Mouse (Mus musculus) kidney, adult 8-10 months (tissue): ENCODE measurements at regions not wholly inside any gene's neighbourhood (a gene's known extent, or its start where the extent isn't known, plus 50 kb on each side); places are given as distances from the start of the nearest gene placed in this dataset.

ENCODE experiments used
- DNase-seq, 2 experiments: peaks; one replicate each; pipeline ENCODE4 v3.0.0; 2022

DNA sequence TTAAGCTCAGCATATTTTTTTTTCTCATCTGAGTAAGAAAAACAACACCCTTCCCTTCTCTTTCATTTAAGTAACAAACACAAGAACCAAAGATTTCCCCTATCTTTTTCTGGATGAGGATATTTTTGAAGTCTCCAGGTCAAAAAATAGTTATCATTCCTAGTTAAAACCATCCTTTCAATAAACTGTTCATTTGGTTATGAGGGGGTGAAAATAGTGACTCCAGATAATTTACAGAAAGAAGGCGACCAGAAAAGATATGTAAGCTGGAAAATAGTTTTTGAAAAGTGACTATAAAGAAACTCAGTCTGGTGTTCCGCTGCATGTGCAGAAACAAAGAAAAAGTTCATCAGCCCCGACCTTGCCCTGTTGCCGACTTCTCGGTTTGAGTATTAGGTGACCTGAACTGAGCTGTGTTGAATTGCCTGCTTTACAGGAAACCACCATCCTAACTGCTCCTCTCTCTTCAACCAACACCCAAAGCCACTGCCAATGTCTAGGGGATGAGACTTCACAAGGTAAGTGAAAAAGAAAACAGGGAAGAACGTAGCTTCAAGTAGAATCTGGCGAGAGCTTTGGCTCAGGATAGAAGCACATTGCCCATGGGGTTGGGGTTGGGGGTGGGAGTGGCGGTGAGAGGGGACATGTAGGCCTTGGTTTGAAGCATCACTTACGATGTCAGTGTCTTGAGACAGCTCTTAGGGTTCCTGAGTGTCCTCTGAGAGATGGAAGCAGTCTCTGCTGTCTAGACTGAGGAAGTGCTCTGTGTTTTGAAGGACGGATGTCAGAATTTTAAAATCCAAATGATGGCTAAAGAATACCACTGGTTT lies 104.6 kb downstream of the Ube2e3 start:
- no peak for DNase-seq

DNA sequence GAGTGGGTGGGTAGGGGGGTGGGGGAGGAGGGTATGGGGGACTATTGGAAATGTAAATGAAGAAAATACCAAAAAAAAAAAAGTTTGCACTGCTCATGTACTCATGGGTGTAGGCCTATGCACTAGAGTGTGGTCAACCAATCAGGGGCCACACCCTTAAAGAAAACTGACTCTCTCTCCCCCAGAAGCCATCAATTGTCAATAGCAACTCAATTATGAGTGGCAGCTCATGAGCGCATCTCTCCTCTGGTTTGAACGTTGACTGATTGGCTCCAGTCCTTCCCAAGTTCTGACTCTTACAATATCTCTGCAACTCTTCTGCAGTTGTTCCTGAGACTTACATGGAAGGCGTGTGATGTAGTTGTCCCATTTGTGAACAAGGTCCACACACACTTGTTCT lies 105.9 kb downstream of the Ube2e3 start:
- no peak for DNase-seq

DNA sequence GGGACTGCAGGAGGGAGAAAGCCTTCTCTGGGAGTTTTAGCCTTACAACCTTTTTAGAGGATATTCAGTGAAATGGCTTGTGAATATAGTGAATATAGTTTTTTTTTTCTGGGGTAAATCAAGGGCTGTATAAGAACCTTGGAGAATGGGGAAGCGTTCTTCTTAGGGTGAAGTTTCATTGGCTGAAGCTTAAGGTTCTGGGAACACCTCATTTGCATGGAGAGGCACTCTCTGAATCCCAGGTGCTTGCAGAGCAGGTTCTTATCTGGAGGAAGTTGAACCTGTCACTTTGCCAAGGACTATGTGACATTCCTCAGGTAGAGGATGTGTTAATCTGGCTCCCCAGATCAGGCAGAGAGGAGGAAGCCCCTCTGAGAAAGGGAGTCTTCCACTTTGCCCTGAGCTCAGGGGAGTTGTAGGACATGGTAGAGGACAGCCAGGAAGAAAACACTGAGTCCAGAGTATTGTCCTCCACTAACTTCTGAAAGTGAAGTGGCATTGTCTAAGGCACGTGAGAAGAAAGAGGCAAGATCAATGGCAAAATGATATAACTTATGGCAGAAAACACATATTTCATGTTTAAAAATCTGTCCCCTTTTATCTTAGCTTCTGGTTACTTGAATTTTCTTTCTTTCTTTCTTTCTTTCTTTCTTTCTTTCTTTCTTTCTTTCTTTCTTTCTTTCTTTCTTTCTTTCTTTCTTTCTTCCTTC lies 106.9 kb downstream of the Ube2e3 start:
- no peak for DNase-seq

DNA sequence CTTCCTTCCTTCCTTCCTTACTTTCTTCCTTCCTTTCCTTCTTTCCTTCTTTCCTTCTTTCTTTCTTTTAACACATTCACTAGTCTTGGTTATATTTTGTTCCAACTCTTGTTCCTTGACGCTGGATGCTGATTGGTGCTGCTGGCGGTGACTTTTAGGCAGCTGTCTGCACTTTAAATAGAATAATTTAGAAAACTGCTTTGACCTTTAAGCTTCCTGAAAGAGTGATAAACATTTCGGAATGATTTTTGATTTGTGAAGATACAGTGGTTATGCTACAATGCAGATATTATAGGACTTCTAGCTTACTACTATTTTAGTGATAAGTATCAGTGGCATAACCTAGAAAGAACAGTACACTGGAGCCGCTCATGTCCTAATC lies 107.5 kb downstream of the Ube2e3 start:
- no peak for DNase-seq

DNA sequence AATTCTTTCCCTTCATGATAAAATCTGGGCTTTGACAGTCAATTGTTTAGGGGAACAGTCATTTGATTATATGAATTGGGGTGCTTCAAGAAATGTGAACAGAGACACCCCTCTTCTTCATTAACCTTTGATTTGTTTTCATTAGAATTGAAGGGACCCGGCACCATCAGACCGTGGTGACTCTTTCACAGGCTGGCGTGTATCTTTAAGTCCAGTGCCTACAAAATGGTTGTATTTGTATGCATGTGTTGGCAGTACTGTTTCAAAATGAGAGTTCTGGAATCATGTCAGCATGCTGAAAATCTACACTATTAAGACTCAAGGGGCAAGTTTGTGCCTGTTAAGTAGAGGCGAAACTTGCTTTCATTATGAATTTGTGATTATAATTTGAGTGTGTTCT lies 108.2 kb downstream of the Ube2e3 start:
- DNase-seq = no peak

DNA sequence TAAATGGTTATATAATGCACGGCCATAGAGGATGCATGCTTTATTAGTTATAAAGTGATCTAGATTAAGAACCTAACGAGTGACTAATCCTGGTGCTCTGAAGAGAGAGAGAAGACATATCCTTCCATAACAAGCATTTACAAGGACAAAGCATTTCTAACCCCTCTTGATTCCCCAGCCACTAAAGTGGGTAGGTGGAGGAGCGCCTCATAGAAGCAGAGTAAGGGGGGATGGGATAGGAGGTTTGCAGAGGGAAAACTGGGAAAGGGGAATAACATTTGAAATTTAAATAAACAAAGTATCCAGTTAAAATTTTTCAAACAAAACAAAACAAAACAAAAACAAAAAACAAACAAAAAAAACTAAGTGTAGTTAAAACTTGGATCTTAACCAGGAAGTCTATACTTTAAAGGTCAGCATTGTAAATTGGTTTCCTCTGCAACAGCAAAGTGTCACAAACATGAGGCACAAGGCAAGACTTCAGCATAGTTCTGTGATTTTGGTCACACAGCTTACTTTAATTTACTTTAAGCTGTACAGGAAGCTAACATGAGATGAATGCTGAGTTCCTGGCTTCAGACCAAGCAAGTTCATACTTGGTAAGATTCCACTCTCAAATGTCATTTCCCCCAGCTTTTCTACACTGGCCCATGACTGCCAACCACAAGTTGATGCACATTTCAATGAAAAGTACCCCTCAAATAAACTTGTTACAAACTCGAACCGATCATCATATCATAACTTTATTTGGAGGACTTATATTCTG lies 109.9 kb downstream of the Ube2e3 start:
- DNase-seq = peak in 1 of 2 experiments; percentile 1

DNA sequence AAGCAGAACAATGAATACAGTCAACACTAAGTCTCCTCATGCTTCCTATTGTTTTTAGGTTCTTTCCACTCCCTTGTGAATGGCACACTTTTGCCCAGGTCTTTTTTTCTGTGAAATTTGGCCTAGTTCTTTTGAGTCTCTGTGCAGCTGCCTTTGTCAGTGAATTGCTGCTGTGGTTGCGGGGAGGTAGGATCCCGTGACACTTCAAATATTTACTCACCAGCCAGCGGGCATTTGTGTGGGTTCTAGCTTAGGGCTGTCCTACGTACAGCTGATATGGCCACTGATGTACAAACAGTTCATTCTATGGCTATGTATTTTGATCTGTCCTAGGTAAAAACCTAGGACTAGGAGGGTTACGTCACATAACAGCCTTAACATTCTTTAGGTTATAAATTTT lies 112.1 kb downstream of the Ube2e3 start:
- DNase-seq = no peak

DNA sequence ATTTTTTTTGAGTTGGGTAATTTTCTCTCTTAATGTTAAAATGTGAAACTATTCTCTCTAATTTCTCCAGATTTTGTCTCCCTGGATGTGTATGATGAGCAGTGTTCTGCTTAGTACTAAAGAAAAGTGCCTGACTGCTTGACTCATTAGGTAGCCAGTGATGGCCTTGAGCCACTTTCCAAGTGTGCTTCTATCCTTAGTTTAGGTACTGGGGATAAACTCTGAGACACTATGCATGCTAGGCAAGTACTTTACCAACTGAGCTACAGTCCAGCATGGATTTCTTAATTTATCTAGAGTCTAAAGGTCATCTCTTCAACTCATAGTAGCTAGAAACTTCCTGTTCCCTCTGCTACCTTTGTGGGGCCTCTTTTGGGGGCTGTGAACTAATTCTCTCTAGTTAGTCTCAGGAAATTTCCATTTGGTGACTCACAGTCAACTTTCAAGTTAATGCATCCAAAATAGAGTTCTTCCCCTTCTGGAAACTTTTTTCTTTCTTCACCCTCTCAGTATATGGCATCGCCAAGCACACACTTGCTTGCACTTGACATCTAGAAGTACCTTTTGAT lies 112.8 kb downstream of the Ube2e3 start:
- DNase-seq = no peak

DNA sequence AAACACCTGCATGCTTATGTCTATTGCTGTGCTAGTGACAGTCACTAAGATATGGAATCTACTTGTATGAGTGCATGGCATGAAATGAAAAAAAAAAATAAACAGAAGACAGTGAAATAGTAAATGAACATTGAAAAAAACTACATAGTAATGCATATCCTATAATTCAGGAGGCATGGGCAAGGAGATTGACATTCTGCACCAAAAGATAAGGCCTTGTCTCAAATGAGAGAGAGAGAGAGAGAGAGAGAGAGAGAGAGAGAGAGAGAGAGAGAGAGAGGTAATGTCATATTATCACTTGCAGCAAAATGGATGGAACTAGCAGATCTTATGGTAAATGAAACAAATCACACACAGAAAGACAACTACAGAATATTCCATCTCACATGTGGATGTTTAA lies 115.4 kb downstream of the Ube2e3 start:
- no peak for DNase-seq

DNA sequence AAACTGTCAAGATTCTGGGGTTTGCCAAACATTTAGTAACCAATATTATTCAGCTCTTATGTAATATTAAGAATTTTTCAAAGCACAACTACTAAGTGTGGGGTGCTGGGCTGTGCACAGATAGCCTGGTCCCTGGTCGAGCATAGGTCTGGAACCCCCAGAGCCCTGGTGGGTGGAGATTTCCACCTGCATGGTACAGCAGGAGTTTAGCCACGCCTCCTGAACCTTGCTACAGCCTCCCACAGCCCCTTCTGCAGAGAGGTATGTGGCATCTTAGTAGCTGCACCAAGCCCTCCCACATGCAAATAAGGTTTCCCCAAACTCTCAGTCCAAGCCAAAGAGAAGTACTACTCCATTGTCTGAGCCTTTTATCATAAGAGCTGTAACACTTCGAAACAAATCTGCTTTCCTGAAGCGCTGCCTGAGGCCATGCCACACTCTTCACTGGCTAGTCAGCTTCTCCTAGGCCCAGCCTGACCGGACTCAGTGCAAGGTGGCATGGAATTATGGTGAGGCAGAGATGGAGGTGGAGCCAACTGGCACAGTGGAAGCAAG lies 116.1 kb downstream of the Ube2e3 start:
- no peak for DNase-seq

DNA sequence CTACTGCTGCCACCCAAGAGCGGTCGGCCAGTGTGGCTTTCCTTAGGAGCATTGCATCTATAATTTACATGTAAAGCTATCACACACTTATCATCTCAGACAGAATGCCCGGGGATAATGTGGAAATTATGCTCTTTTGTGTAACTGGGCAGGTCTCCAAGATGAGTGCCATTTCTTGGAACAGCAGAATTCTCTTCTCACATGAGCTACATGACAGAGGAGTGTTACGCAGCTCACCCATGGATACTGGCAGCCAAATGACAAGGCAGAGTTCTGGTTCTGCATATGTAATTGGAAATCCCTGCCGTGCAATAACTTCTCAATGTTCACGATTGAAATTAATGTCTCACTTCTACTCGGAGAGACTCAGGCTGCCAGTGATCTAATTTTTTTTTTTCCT lies 119.1 kb downstream of the Ube2e3 start:
- DNase-seq = no peak

DNA sequence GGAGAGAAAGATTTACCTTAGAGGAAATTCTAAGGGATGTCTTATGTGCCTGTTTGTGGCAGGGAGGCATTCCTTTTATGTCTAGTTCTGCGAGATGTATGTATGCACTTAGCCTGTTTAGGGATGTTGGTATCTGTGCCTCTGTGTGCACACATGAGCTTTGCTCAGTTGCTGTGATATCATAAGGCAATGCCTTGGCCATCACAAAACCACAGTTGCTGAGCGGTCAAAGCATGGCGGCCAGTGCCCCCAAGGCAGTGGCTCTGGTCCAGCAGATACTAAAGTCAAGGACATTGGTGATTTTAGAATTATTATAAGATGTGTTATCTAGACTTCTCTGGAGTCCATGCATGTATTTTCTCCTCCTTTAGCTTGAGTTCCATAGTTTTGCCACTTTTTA lies 119.5 kb downstream of the Ube2e3 start:
- DNase-seq = no peak

DNA sequence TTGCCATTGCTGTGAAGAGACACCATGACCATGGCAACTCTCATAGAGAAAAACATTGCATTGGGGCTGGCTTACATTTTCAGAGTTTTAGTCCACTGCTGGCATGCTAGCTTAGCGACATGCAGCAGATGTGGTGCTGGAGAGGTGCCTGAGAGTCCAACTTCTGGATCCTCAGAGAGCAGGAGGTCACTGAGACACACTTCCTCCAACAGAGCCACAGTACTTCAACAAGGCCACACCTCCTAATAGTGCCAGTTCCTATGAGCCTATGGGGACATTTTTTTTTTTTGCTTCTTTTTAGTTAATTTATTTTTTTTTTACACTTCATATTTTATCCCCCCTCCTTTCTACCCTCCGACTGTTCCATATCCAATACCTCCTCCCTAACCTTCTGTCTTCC lies 120.3 kb downstream of the Ube2e3 start:
- no peak for DNase-seq

DNA sequence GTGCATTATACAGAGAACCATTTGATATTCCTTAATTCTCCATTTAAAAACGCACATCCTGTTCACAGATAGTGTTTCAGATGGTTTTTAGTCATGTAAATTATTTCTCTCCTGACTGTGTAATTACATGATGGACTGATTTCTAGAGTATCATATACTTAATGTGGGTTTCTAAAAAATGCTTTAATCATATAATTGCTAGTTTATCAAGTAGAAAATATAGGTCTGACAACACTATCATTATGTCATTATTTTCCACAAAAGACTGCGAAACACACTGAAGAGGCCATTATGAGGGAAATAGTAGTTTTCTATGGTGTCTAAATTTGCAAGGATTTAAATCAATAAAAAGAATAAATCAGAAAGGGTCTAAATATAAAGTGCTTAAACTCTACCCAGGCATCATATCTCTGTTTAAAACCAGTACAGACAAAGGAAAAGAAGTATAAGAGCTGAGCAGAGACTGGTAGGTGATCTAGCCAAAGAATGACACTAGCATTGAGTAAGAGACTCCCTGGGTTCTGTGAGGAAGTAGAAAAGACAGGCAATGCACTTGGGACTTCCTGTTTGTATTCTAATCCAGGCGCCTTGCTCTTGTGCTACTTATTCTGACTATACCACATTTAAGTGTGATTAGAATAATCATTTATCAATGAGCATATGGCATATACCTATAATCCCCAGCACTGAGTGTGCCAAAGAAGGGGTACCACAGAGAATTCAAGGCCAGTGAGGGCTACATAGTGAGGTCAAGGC lies 127.1 kb downstream of the Ube2e3 start:
- no peak for DNase-seq

DNA sequence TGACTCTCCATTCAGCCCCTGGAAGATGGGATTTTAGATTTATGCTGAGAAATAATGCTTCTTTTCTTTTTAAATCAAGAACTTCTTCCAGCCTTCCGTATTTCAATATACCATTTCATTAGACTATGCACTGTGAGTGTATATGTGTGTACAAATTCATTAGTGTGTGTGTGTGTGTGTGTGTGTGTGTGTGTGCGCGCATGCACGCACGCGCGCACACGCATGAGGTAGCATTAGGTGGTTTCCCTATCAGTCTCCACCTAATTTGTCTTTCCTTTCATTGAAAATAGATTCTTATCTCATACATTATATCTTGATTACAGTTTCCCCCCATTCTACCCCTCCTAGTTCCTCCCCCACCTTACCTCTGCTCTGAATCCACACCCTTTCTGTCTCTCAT lies 130.7 kb downstream of the Ube2e3 start:
- DNase-seq = no peak

DNA sequence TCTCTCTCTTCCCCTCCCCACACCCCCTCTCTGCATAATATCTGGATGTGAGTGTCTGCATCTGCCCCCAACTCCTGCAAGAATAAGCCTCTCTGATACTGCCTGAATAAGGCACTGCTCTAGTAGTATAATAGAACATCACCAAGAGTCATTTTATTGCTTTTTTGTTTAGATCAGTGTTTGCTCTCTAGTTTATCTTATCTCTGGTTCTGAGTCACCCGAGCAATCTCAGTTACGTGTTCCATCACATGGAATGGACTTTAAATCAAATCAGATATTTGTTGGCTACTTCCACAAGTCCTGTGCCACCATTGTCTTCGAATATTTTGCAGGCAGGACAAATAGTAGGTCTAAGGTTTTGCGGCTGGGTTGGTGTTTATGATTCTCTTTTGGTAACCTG lies 131.5 kb downstream of the Ube2e3 start:
- no peak for DNase-seq

DNA sequence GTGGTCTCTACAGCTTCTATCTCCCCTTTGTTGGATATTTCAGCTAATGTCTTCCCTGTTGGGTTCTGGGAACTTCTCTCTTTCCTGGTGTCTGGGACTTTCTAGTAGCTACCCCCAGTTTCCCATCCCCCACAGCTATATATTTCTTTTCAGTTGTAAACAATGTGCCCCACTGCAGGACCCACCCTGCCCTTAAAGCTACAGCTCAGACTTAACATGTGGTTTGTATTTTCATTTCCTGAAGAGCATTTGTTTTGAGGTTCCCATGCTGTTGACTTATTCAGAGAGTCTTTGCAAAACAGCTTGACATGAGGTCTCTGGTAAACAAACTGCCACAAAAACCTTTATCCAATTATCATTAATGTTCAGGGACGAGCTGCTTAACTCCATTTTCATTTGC lies 136.9 kb downstream of the Ube2e3 start:
- no peak for DNase-seq

DNA sequence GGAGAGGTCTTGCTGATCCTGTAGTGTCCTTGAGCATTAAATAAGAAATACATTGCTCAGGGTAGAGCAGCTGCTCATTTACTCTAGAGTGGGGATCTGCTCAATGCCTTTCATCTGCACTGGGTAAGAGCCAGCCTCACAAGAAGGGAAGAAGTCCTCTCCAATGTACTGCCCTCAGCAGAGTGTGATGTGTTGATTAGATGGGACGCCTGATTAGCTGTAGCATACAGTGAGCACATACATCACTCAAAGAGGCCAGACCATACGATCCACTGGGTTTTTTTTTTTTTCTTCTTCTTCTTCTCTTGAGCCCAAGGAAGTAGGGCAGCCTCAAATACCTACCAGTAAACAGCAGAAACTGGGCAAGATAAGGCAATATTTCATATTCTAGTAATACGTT lies 140.7 kb downstream of the Ube2e3 start:
- DNase-seq = no peak

DNA sequence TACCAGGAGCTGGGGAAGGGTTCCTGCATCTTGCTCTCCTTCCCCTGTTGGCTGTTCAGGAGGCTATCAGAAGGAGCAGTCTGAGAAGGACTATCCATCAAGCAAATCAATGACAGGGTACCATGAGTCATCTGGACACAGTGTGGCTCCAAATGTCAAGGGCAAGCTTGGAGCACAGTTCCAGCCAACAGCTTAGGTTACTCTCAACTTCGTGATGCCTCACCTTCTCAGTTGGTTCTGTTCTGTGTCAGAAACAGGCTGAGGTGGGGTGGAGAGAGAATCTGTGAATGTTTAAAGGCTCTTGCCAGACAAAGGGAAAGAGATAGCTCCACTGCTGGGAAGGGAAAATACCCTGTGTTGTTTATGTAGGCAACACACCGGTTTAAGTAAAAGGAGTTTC lies 141.9 kb downstream of the Ube2e3 start:
- DNase-seq = no peak

DNA sequence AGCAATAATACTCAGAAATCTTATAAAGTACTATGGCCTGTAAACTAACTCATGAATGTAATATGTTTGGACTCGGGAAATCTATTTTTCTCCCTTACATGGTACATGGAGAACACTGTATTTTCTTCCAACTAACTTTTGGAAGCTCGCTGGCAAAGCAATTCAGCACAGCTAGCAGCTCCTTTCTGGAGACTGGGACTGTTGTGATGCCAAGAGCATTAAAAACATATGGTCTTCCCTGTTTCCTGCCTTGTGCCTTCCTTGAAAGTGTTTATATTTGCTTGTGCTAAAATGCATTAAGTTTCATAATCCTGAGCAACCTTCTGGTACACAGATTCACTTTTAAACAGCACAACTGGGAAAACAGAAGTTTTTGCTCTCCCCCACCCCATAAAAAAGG lies 142.3 kb downstream of the Ube2e3 start:
- DNase-seq = no peak

DNA sequence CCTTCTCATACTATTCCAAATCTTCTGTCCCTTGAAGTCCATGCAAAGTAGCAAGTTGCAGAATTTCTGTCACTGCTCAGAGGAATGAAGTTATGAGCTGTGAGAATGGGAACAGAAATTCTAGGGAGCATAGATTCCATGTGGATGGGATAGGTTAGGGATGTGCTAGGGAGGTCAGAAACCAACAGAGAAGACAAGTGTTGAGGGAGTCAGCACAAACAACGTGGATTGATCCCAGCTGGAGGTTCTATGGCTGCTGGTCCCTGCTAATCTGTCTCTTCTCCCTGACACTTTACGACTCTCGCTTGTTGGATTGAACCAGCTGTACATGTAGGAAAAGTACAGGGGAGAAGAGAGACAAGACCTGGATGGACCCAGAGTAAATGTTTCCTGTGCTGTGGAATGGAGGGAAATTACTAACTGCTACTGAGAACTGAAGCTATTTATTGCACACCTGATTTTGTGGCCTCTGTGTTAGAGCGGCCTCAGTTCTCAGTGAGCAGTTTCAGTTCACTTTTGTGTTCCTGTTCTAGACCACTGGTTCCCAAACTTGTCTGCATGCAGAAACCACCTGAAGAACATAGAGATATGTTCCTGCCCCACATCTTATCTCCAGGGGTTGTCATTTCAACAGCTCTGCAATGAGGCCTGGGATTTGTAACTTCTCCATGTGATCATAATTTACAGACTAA lies 151.0 kb downstream of the Ube2e3 start:
- DNase-seq = no peak

DNA sequence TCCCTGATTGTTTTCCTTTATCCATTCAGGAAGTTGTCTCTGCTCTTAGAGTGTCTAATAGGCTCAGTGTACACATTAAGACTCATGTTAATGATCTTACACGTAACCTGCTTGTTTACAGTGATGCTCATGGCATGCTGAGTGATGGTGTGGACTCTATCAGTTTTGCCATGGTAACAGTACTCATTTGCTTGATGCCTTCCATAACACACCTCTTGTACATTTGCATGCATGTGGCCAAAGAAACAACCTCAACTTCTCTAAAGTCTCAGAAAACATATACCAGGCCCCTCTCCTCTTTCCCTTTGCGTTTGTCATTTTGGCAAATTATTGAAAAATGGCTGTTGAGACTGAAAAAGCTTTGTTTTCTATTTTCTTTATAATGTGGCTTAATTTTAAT lies 155.0 kb downstream of the Ube2e3 start:
- DNase-seq = no peak
